Mouse (Mus musculus): ENCODE data around the gene Zfp385a.

Gene Zfp385a

GRCm38 (mm10) chr15:103305792-103306645 lies 33.9 kb downstream of the Zfp385a start:
- DNase-seq, result peak; percentile 60 to 83

DNA sequence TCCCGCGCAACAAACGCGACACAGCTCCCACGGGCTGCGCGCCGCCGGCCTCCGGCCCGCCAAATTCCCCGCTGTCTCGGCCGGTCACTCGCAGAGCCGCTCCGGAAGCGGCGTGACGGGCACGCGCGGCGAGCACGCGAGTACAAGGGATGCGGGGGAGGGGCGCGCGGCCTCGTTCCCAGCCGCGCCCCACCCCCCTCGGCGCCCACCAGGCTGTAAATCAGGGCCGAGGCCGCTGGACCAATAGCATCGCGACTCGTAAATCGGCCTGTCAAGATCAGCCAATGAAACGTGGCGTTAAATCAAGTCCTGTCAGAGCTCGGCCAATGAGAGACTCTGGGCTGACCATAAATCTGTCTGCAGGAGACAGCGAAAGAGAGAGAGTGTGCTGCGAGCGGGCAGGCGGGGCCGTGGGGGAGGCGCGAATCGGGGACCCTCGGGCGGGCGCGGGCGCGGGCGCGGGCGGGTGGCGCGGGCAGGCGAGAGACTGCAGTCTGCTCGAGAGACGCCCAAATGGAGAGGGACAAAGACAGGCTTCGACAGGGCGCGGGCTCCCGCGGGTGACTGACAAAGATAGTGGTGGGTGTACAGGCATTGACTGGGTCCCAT lies 34.7 kb downstream of the Zfp385a start:
- peak; percentile 97 to 98 for DNase-seq

DNA sequence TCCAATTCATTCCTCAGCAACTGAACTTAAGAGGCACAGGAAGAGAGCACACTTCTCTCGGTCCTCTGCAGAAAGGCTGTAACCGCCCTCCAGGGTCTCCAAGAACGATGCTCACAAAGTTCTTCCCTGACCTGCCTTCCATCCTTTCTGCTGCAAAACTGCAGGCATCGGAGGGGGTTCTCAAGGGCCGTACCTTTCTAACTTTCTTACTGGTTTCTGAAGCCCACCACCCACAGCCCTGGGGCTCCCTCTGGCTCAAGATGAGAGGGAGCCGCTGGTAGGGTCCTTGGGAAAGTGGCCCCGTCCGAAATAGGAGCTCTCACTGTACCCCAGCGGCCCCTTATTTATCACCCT lies 35.3 kb downstream of the Zfp385a start:
- DNase-seq, result no peak

DNA sequence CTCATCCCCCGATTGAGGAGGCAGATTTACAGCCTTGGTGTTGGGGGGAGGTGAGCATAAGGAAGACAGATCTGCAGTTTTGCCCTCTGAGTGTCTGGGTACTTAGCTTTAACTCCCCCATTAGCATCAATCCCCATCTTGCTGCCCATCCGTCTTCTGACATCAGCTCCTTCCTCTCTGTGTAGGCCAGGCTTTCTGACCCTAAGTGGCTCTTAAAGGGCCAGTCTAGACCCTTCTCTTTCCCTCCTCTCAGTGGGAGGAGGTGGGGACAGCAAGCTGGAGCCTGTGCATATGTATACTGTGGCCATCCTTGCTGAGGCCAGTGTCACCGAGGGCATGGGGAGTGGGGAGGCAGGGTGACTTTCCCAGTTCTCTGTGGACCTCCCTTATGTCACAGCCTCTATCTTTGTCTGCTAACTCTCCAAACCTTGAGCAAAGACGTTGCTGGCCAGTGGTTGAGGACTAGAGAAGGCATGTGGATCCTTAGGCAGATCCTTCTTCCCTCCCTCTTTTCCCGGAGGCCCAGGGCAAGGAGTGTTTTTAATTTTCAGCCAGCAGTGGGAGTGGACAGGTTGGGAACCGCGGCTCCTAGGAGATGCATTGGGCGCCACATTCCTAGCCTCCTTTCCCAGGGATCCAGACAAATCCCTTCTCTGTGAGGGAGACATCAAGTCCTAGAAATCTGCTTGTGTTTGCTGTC lies 35.8 kb downstream of the Zfp385a start:
- no peak for DNase-seq

- DNase-seq, result no peak
Observed at GRCm38 (mm10) chr15:103302341-103303021, 37.4 kb downstream of the Zfp385a start.

DNA sequence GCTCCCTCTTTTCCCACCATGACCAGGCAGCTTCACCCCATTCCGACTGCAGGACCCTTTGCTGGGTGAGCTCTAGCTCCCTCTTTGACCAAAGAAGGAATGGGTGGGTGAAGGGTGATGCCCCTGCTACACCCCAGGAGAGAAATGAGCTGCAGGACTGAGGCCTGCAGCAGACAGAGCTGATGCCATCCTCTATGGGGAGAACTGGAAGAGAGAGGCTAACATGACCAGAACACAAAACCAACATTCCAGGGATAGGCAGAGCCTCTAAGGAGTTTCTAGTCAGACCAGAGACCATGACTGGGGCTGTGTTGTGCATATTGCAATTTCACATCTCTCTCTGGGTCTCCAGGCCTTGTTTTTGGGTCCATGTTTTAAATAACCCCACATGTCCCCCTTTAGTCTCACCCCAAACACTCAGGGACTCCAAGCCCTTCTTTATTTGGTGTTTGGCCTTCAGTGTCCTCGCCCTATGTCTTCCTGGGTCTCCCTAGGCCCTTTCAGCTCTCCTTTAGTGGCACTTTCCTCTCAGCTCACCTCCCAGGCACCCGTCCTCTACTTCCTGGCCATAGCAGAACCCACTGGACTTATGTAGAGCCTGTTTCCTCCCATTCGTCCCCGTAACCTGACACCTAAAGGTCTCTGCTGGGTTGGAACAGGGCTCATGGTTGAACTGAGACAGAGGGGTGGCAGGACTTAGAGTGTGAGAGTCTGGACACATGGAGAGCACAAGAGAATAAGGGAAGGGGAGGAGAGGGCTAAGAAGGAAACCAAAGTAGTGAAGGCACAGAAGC lies 38.1 kb downstream of the Zfp385a start:
- DNase-seq, result no peak

- no peak for DNase-seq
Observed at GRCm38 (mm10) chr15:103301046-103301445, 38.8 kb downstream of the Zfp385a start.

- DNase-seq, result no peak
Observed at GRCm38 (mm10) chr15:103300560-103300959, 39.3 kb downstream of the Zfp385a start.

DNA sequence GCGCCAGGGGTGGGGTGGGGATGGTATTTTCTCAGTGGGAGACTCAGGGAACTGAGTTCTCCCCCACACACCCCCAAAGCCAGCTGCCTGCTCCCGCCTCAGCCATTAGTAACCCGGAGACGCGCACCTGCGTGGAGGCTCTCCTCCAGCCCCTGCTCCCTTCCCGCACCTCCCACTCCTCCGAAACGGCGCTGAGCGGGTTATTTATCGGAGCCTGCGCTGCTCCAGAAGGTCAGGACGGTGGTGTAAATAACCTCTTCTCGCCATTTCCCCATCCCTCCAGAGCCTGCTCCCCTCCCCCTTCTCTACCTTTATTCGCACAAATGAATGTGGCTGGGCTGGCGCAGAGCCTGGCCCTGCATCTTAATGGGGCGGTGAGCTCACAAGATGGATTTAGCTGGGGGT lies 39.8 kb downstream of the Zfp385a start:
- DNase-seq, result no peak

- DNase-seq, result no peak
Observed at GRCm38 (mm10) chr15:103299644-103300043, 40.2 kb downstream of the Zfp385a start.

GRCm38 (mm10) chr15:103298861-103299616 lies 40.9 kb downstream of the Zfp385a start:
- no peak for DNase-seq

- DNase-seq, result no peak
Observed at GRCm38 (mm10) chr15:103298026-103298425, 41.9 kb downstream of the Zfp385a start.

GRCm38 (mm10) chr15:103297313-103297712 lies 42.6 kb downstream of the Zfp385a start:
- no peak for DNase-seq

DNA sequence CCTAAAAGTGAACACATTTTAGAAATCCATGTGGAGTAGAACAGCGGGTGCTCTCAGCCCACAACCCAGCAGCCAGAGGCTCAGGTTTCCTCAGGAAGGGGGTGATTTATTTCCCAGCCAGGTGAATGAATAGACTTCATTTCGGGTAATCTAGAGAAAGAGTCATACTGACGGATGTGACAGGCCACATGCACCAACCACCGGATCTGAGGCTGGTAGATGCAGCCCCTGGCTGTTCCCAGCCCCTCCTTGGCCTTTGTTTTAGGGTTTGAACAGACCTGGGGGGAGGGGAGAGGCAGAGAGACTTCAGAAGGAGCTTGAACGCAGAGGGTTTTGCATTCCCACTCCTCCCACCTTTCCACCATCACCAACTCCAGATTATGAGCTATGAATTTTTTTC lies 44.0 kb downstream of the Zfp385a start:
- DNase-seq, result no peak

- DNase-seq, result no peak
Observed at GRCm38 (mm10) chr15:103294649-103295048, 45.2 kb downstream of the Zfp385a start.

DNA sequence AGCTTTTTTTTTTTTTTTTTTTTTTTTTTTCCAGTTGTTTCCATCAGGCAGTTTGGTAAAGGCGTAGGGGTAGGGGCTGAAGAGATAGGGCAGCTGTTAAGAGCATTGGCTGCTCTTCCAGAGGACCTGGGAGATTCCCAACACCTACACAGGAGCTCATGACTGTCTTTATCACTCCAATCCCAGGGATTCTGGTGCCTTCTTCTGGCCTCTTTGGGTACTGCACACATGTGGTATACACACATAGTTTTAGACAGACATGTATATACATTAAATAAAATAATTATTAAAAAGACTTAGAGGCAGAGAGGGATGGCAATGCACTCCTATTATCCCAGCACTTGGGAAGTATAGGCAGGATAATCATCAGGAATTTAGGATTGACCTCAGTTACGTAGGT lies 46.5 kb downstream of the Zfp385a start:
- DNase-seq, result no peak

- no peak for DNase-seq
Observed at GRCm38 (mm10) chr15:103292673-103293345, 47.1 kb downstream of the Zfp385a start.

GRCm38 (mm10) chr15:103290843-103291242 lies 49.0 kb downstream of the Zfp385a start:
- no peak for DNase-seq

DNA sequence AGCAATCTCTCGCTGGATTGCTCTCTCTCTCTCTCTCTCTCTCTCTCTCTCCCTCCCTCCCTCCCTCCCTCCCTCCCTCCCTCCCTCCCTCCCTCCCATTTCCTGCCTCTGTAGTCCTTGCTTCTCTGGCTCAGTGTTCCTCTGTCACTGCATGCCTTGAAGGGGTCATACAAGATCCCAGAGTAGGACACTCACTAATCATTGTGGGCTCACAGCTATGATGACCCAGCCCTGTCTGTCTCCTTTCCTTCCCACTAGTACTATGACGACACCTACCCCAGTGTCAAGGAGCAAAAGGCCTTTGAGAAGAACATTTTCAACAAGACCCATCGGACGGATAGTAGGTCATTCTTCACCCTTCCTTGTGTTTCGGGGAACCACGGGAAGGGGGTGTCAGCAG lies 49.5 kb downstream of the Zfp385a start:
- no peak for DNase-seq

- no peak for DNase-seq
Observed at GRCm38 (mm10) chr15:103289600-103289999, 50.3 kb downstream of the Zfp385a start.
